In genomic region chr11:115536038-115536681, GRCm38 (mm10) we compare ENCODE assay signal across 8 mouse cellular contexts. TPM values are rescaled to one million over a fixed set of nuclear protein-coding genes. Genes with fewer than 3 reads are reported as not detected.
DNase-seq lines count a peak whose midpoint lies in the region; ATAC-seq lines count a peak whose summit lies in the region.

Sumo2 (minus strand) TSS chr11:115536276.

- peak; percentile 96 for ATAC-seq in megakaryocyte progenitor cell, adult 5-6 weeks (replicated peaks; ENCODE audit: poor library complexity)

- DNase-seq in adipocyte (ENCODE audit: low spot score), result peak; percentile 93
- peak; percentile 95 for DNase-seq in embryo, embryonic 10 days (ENCODE audit: low spot score)
- DNase-seq in gastrocnemius, postnatal 10 days, result peak; percentile 99
- DNase-seq in induced T-regulatory cell, adult 2 months (ENCODE audit: low read depth), result peak; percentile 98
- peak; percentile 92 to 98 for DNase-seq in left cerebral cortex, adult 9 months (ENCODE audit: low spot score in 2 of 2)
- peak; percentile 98 for DNase-seq in right cerebral cortex, postnatal 14 days
- DNase-seq in urinary bladder, postnatal 36 days (ENCODE audit: low spot score in 2 of 2), result peak; percentile 98

RNA-seq across cellular contexts. Expression of gene Sumo2, which starts in this region (rescaled TPM):
- total RNA-seq in gastrocnemius, postnatal 10 days (2021), result 100 to 1,000 TPM; 182 to 195 TPM
- 682 and 726 TPM in 2 replicates for total RNA-seq in megakaryocyte progenitor cell, adult 5-6 weeks (2015)
- 483 and 527 TPM in 2 replicates for total RNA-seq in megakaryocyte progenitor cell, adult 5-6 weeks (2017)

Comparison
In these comparisons a context has a peak if more than half of its experiments do, and no peak if none do; other contexts are left out.
1. Peak in every context shown above with its lines: DNase-seq and ATAC-seq.